Mouse (Mus musculus): ENCODE data around the gene Glis3.

DNA sequence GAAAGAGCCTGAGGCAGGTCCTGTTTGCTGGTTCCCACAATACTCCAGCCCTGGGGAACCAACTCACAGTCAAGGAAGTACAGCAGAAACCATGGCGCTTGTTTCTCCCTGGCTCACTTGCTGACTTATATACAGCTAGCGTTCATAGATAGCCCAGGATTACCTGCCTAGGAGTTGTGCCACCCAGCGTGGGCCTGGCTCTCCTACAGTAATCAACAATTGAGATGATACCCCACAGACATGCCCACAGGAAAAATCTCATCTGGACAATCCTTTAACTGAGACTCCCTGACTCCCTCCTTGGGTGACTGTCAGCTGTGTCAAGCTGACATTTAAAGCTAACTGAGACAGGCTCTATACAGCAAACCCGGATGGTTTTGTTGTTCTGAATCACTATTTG, 405.9 kb downstream of the Glis3 start:
- TF ChIP-seq CTCF (IDR thresholded peaks at IDR 0.05; ENCODE audit: control insufficient read depth, insufficient read depth, insufficient replicate concordance, low read depth, low read length) (no peak), POLR2A (IDR thresholded peaks at IDR 0.05; ENCODE audit: control insufficient read depth, low read depth, low read length) (no peak)
